Mouse (Mus musculus) brain, embryonic 14.5 days (tissue): ENCODE measurements at regions not wholly inside any gene's neighbourhood (a gene's known extent, or its start where the extent isn't known, plus 50 kb on each side); places are given as distances from the start of the nearest gene placed in this dataset.
A peak's percentile ranks its signal among the peaks of the same experiment; 100 is the strongest.

Experiments
- DNase-seq: peaks from one replicate; pipeline ENCODE4 v3.0.0-alpha.2; 2011; ENCODE audit warnings: low read depth
- CTCF ChIP-seq: fragments of 200-500 bp; IDR thresholded peaks from 2 replicates; pipeline ENCODE4 v1.5.1; 2012; ENCODE audit warnings: inconsistent platforms, mild to moderate bottlenecking, moderate library complexity, borderline replicate concordance; ENCODE audit not compliant: insufficient read depth, insufficient read length; ENCODE audit errors: extremely low read depth
- POLR2A ChIP-seq: fragments of 200-500 bp; IDR thresholded peaks from 2 replicates; pipeline ENCODE4 v1.6.1; 2012; ENCODE audit warnings: mild to moderate bottlenecking, inconsistent platforms, borderline replicate concordance; ENCODE audit not compliant: poor library complexity, insufficient read depth, insufficient read length, severe bottlenecking; ENCODE audit errors: extremely low read depth

- peak; percentile 76 for DNase-seq
- no peak for TF ChIP-seq POLR2A
- no peak for TF ChIP-seq CTCF
These were observed 114.4 kb upstream of the Ndst4 start for GRCm38 (mm10) chr3:125289355-125289933.

DNA sequence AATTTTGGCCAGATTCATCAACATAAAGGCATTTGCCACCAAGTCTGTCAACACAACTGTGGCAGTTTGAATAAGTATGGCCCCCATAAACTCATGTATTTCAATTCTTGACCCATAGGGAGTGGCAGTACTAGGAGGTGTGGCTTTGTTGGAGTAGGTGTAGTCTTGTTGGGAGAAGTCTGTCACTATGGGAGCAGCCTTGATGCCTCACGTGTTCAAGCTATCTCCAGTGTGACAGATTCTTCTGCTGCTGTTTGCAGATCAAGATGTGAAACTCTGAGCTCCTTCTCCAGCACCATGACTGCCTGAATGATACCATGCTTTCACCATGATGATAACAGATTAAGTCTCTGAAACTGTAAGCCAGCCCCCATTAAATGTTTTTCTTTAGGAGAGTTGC, 97.2 kb upstream of the Ndst4 start:
- TF ChIP-seq CTCF (no peak), POLR2A (no peak)
- DNase-seq = no peak

DNA sequence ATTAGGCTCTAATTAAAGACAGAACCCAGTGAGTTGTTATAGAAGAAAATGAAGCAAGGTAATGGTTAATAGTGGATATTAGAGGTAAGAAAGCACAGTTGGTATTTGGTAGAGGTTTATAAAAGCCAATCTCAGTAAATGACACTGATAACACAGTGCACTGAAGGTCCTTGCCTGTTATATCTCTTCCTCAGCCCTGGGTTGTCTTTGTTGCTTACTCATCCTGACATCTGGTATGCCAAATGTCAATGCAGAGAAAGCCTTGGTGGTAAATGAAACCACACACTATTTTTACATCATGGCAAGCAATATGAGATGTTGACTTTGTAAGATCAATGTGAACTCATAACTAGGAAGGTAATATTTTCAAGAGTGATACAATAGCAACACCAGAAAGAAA, 76.8 kb upstream of the Ndst4 start:
- DNase-seq = no peak
- no peak for TF ChIP-seq CTCF
- no peak for TF ChIP-seq POLR2A

DNA sequence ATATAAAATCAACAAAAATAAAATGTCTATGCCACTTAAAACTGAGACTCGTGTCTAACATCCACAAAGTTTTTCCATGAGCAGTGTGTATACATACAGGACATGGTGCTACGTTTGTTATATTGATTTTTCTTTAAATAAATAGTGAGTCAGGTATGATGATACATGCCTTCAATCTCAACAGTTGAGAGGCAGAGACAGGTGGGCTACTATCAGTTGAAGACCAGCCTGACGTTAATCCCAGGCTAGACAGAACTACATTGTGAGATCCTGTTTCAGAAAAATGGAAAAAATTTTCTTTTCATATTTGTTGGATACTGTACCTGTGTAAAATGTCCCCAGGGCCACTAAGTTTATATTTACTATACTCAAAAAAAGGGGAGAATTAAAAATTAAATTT, 66.5 kb upstream of the Ndst4 start:
- TF ChIP-seq CTCF (no peak), POLR2A (no peak)
- DNase-seq = no peak

DNA sequence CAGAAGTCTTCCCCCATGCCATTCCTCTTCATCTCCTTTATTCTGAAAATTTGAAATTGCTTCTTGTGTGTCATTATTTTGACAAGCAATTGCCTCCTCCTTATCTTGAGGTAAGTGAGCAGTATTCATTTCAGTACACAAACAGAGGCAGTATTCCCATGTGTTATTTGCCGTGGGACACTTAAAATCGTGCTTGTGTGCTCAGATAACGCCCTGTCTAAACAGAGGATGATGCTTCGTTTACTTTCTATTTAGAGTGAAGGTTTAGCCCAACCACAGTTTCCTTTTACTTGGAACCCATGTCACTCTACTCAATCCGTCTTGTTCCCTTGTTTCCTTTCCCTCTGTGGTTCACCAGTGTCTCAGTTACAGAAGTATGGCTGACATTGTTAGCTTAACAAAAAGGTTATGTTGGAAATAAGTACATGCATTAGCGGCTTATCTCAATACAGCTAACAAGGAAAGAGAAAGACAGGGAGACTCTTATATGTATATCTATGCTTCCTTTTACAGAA, 65.6 kb upstream of the Ndst4 start:
- TF ChIP-seq CTCF (no peak), POLR2A (no peak)
- DNase-seq = peak; percentile 4
